Mouse (Mus musculus): Measurements from ENCODE around the gene Mpi. TPM values are rescaled to one million over a fixed set of nuclear protein-coding genes. Genes with fewer than 3 reads are reported as not detected.

Mpi gene
- polyA plus RNA-seq, 1 experiment from 2014 or later: 53.5 TPM

GRCm38 (mm10) chr9:57593454-57594173, 41.1 kb upstream of the Mpi start:
- H3K4me3 ChIP-seq (replicated peaks; ENCODE audit: low read depth, low read length): no peak overlapping the region
- no peak overlapping the region for H3K4me2 ChIP-seq (ENCODE audit: low read length)
- no peaks in the 10 kb centered on the region for H3K27me3 ChIP-seq (ENCODE audit: control insufficient read depth, insufficient read depth, low read length)
- DNase-seq (no peak), ATAC-seq (ENCODE audit: low FRiP score, low TSS enrichment) (no peak)
- 38% methylated on average over 12 of the region's 12 CpGs for WGBS
- H3K4me1 ChIP-seq (ENCODE audit: control insufficient read depth, insufficient read depth, low read length): peaks cover 11% of the 10 kb centered on the region
- no peak overlapping the region for H3K27ac ChIP-seq (replicated peaks; ENCODE audit: low read depth, low read length)
- no peak overlapping the region for H3K9ac ChIP-seq (replicated peaks; ENCODE audit: low read length)
- H3K36me3 ChIP-seq (ENCODE audit: control insufficient read depth, insufficient read depth, low read length): peaks cover 27% of the 10 kb centered on the region
- H3K9me3 ChIP-seq (ENCODE audit: control insufficient read depth, low read length): no peaks in the 10 kb centered on the region

- ATAC-seq (ENCODE audit: low FRiP score, low TSS enrichment) (no peak), DNase-seq (peak; percentile 33)
- Histone ChIP-seq H3K4me1 (ENCODE audit: control insufficient read depth, insufficient read depth, low read length) (peaks cover 11% of the 10 kb centered on the region), H3K9me3 (ENCODE audit: control insufficient read depth, low read length) (no peaks in the 10 kb centered on the region), H3K36me3 (ENCODE audit: control insufficient read depth, insufficient read depth, low read length) (peaks cover 44% of the 10 kb centered on the region), H3K4me2 (ENCODE audit: low read length) (peak overlapping the region; percentile 88; the same call in 1 of the 2 replicates), H3K4me3 (replicated peaks; ENCODE audit: low read depth, low read length) (no peak overlapping the region), H3K9ac (replicated peaks; ENCODE audit: low read length) (no peak overlapping the region), H3K27me3 (ENCODE audit: control insufficient read depth, insufficient read depth, low read length) (no peaks in the 10 kb centered on the region), H3K27ac (replicated peaks; ENCODE audit: low read depth, low read length) (no peak overlapping the region)
- 33% methylated on average over 5 of the region's 5 CpGs for WGBS
Observed at GRCm38 (mm10) chr9:57590726-57591125, 38.2 kb upstream of the Mpi start.

- peak; percentile 76 for ATAC-seq (ENCODE audit: low FRiP score, low TSS enrichment)
- H3K9ac ChIP-seq (replicated peaks; ENCODE audit: low read length): peak within 1 kb of the TSS; percentile 87
- H3K4me2 ChIP-seq (ENCODE audit: low read length): peak within 1 kb of the TSS; percentile 88
- DNase-seq: peak; percentile 86
- under 1% methylated on average over 58 of the region's 58 CpGs for WGBS
- no peaks in the 10 kb centered on the region for H3K27me3 ChIP-seq (ENCODE audit: control insufficient read depth, insufficient read depth, low read length)
- H3K4me1 ChIP-seq (ENCODE audit: control insufficient read depth, insufficient read depth, low read length): peaks cover 11% of the 10 kb centered on the region
- H3K36me3 ChIP-seq (ENCODE audit: control insufficient read depth, insufficient read depth, low read length): peaks cover 45% of the 10 kb centered on the region
- H3K9me3 ChIP-seq (ENCODE audit: control insufficient read depth, low read length): no peaks in the 10 kb centered on the region
- peak within 1 kb of the TSS; percentile 73 for H3K4me3 ChIP-seq (replicated peaks; ENCODE audit: low read depth, low read length)
- H3K27ac ChIP-seq (replicated peaks; ENCODE audit: low read depth, low read length): peak within 1 kb of the TSS; percentile 77
Observed at GRCm38 (mm10) chr9:57589224-57590126, 36.9 kb upstream of the Mpi start, which contains the start of gene Ulk3. Gene Ulk3, plus strand, starts transcription at chr9:57589452.

DNA sequence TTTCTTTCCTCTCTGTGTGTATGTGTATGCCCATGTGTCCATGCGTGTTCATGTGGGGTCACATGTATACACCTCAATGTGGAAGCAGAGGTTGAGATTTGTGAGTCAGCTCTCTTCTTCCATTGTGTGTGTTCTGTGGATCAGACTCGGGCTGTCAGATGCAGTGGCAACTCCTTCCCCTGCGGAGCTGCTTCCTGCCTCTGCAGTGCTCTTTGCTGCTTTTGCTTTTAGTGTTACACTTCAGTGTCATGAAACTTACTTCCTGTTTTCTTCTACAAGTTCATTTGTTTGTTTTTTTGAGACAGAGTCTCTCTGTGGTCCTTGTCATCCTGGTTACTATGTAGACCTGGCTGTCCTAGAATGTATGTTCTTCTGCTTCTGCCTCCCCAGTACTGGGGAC, 32.4 kb upstream of the Mpi start:
- ATAC-seq (ENCODE audit: low FRiP score, low TSS enrichment) (no peak), DNase-seq (no peak)
- Histone ChIP-seq H3K4me1 (ENCODE audit: control insufficient read depth, insufficient read depth, low read length) (peaks cover 6% of the 10 kb centered on the region), H3K27ac (replicated peaks; ENCODE audit: low read depth, low read length) (no peak overlapping the region), H3K27me3 (ENCODE audit: control insufficient read depth, insufficient read depth, low read length) (no peaks in the 10 kb centered on the region), H3K9me3 (ENCODE audit: control insufficient read depth, low read length) (no peaks in the 10 kb centered on the region), H3K4me2 (ENCODE audit: low read length) (no peak overlapping the region), H3K36me3 (ENCODE audit: control insufficient read depth, insufficient read depth, low read length) (peaks cover 67% of the 10 kb centered on the region), H3K4me3 (replicated peaks; ENCODE audit: low read depth, low read length) (no peak overlapping the region), H3K9ac (replicated peaks; ENCODE audit: low read length) (no peak overlapping the region)
- 96% methylated on average over 3 of the region's 3 CpGs for WGBS

- no peak overlapping the region for H3K4me2 ChIP-seq (ENCODE audit: low read length)
- no peaks in the 10 kb centered on the region for H3K4me1 ChIP-seq (ENCODE audit: control insufficient read depth, insufficient read depth, low read length)
- ATAC-seq (ENCODE audit: low FRiP score, low TSS enrichment) (no peak), DNase-seq (no peak)
- H3K27me3 ChIP-seq (ENCODE audit: control insufficient read depth, insufficient read depth, low read length): no peaks in the 10 kb centered on the region
- H3K9ac ChIP-seq (replicated peaks; ENCODE audit: low read length): no peak overlapping the region
- H3K36me3 ChIP-seq (ENCODE audit: control insufficient read depth, insufficient read depth, low read length): peaks cover 55% of the 10 kb centered on the region
- WGBS: 88% methylated on average over 6 of the region's 6 CpGs
- no peaks in the 10 kb centered on the region for H3K9me3 ChIP-seq (ENCODE audit: control insufficient read depth, low read length)
- no peak overlapping the region for H3K27ac ChIP-seq (replicated peaks; ENCODE audit: low read depth, low read length)
- H3K4me3 ChIP-seq (replicated peaks; ENCODE audit: low read depth, low read length): no peak overlapping the region
Observed at GRCm38 (mm10) chr9:57577144-57577849, 24.7 kb upstream of the Mpi start.

DNA sequence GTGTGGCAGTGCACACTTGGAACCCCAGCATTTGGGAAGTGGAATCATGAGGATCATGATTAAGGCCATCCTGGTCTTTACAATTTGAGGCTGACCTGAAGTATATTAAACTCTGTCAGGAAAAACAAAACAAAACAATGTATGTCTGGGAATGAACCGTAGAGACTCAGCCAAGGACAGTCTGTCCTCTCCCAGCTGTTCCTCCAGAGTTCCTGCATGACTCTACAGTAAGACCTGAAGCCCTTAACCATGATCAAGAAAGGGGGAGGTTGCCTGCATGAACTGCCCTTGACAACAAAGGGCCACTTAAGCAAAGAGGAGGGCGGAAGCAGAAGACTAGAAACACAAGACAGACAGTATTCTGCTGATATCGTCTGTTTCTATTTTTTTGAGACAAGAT, 23.0 kb upstream of the Mpi start:
- Histone ChIP-seq H3K4me1 (ENCODE audit: control insufficient read depth, insufficient read depth, low read length) (no peaks in the 10 kb centered on the region), H3K9me3 (ENCODE audit: control insufficient read depth, low read length) (no peaks in the 10 kb centered on the region), H3K27me3 (ENCODE audit: control insufficient read depth, insufficient read depth, low read length) (no peaks in the 10 kb centered on the region), H3K27ac (replicated peaks; ENCODE audit: low read depth, low read length) (no peak overlapping the region), H3K4me2 (ENCODE audit: low read length) (no peak overlapping the region), H3K9ac (replicated peaks; ENCODE audit: low read length) (no peak overlapping the region), H3K36me3 (ENCODE audit: control insufficient read depth, insufficient read depth, low read length) (peaks cover 48% of the 10 kb centered on the region), H3K4me3 (replicated peaks; ENCODE audit: low read depth, low read length) (no peak overlapping the region)
- 80% methylated on average over 3 of the region's 3 CpGs for WGBS
- DNase-seq (no peak), ATAC-seq (ENCODE audit: low FRiP score, low TSS enrichment) (no peak)

DNA sequence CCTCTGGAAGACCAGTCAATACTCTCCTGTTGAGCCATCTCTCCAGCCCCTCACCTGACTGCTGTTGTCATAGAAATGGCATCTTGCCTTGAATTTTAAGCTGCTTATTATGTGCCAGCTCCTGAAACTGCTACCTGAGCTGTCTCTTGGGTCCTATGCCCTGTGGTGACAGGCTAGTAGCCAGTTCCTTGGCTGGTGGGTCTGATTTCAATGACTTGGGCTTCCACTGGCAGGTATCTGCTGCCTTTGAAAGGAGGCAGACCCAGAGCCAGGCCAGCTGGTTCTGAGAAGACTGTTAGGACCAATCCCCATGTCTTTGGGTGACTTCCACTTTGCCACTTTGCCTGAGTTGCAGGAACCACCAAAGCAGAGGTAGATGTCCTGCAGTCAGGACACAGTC, 21.8 kb upstream of the Mpi start:
- Histone ChIP-seq H3K9me3 (ENCODE audit: control insufficient read depth, low read length) (no peaks in the 10 kb centered on the region), H3K4me3 (replicated peaks; ENCODE audit: low read depth, low read length) (no peak overlapping the region), H3K4me1 (ENCODE audit: control insufficient read depth, insufficient read depth, low read length) (no peaks in the 10 kb centered on the region), H3K27ac (replicated peaks; ENCODE audit: low read depth, low read length) (no peak overlapping the region), H3K4me2 (ENCODE audit: low read length) (no peak overlapping the region), H3K9ac (replicated peaks; ENCODE audit: low read length) (no peak overlapping the region), H3K36me3 (ENCODE audit: control insufficient read depth, insufficient read depth, low read length) (peaks cover 47% of the 10 kb centered on the region), H3K27me3 (ENCODE audit: control insufficient read depth, insufficient read depth, low read length) (no peaks in the 10 kb centered on the region)
- ATAC-seq (ENCODE audit: low FRiP score, low TSS enrichment): no peak
- no peak for DNase-seq

GRCm38 (mm10) chr9:57568500-57568899, 15.9 kb upstream of the Mpi start:
- Histone ChIP-seq H3K4me1 (ENCODE audit: control insufficient read depth, insufficient read depth, low read length) (no peaks in the 10 kb centered on the region), H3K27me3 (ENCODE audit: control insufficient read depth, insufficient read depth, low read length) (no peaks in the 10 kb centered on the region), H3K36me3 (ENCODE audit: control insufficient read depth, insufficient read depth, low read length) (peaks cover 34% of the 10 kb centered on the region), H3K27ac (replicated peaks; ENCODE audit: low read depth, low read length) (no peak overlapping the region), H3K4me3 (replicated peaks; ENCODE audit: low read depth, low read length) (no peak overlapping the region), H3K9ac (replicated peaks; ENCODE audit: low read length) (no peak overlapping the region), H3K9me3 (ENCODE audit: control insufficient read depth, low read length) (no peaks in the 10 kb centered on the region), H3K4me2 (ENCODE audit: low read length) (no peak overlapping the region)
- WGBS: 95% methylated on average over 6 of the region's 6 CpGs
- DNase-seq: no peak
- no peak for ATAC-seq (ENCODE audit: low FRiP score, low TSS enrichment)
